Mouse (Mus musculus) erythroblast, embryonic 14.5 days (primary cell): Measurements from ENCODE around the gene Twist2.

ENCODE experiments used
- GATA1 ChIP-seq: IDR thresholded peaks from 2 replicates; pipeline ENCODE4 v1.6.1; 2012; ENCODE audit warnings: low read length, inconsistent platforms, mixed read lengths
- TAL1 ChIP-seq: IDR thresholded peaks from 3 replicates; pipeline ENCODE4 v1.6.1; 2012; ENCODE audit warnings: low read length, inconsistent platforms, mixed read lengths

DNA sequence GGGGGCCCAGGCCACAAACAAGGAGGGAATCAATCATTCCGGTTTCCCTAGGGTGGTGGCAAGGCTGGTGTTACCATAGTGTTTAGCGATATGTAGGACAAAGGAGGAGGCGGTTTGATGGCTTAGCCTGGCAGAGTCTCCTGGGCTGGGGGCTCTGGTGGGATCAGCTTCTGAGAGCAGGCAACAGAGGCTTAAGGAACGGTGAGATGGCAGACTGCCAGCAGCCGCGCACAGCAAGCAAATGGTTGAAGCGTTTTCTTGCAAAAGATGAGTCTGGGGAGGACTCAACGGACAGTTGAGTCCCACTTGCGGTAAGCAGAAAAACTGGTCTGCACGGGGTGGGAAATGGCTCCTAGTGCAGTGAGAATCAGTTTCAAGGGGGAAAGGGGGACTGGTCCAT lies 19.3 kb downstream of the Twist2 start:
- TF ChIP-seq TAL1 (no peak), GATA1 (no peak)
